Mouse (Mus musculus) T-helper 17 cell (primary cell): Measurements from ENCODE around the gene Tmem179b.
"Not testable (repeated sequence)": the region's sequence is repeated elsewhere in the genome, so short reads cannot be mapped to it uniquely, and the experiment has no call there.

Experiments used
- in situ Hi-C, 2 experiments: fragments of 300-600 bp; cut with MboI, MseI; formaldehyde crosslinking; loops; 1 replicate in 1 of 2; 2 replicates in 1 of 2; pipeline ENCODE4 v1.15.1; 2025; ENCODE audit warnings: high pct_unique_total_duplicates in 2 of 2

The Tmem179b gene

GRCm38 (mm10) chr19:8735389-8736159 is 38.7 kb downstream of the Tmem179b start, which contains the start of gene Wdr74:
Wdr74 (plus strand) TSS chr19:8735827.
- in situ Hi-C loops, result no loop called here

- in situ Hi-C loops, result no loop called here
Observed at GRCm38 (mm10) chr19:8734334-8734733, 39.9 kb downstream of the Tmem179b start.

GRCm38 (mm10) chr19:8728335-8729099 is 45.8 kb downstream of the Tmem179b start:
- in situ Hi-C loops, result not testable (repeated sequence)

- in situ Hi-C loops, result no loop called here
Observed at GRCm38 (mm10) chr19:8727495-8728114, 46.7 kb downstream of the Tmem179b start.

DNA sequence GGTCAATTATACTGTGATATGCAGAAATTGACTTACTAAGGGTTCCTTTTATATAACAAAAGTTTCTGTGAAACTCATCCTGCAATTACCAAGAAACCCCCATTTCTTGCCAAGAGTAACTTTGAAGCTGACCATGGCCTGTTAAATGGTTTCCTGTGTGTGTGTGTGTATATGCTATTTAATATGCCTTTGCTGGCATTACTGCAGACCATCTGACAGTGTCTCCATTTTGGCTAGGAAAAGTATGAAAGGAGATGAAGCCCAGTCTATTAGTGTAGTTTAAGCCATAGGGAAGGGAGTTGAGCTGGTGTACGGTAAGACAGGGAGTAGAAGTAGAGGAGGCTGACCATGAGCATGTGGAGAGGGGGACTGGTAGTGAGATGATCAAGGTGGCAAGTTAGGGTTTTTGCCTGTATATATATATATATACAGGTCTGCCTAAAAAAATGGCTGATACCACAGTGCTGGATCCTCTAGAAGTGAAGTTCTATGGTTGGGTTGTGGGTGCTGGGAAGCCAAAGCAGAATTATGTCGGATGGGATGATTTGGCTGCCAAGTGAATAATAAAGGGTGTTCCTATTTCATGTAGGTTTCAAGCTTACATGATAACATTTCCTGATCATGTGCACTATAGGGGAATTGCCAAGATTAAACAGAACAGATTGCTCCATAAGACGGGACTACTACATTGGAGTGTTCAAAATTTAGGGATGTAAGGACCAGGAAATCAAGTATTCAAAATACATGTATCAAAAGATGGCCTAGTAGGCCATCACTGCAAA is 47.5 kb downstream of the Tmem179b start:
- in situ Hi-C loops, result no loop called here

DNA sequence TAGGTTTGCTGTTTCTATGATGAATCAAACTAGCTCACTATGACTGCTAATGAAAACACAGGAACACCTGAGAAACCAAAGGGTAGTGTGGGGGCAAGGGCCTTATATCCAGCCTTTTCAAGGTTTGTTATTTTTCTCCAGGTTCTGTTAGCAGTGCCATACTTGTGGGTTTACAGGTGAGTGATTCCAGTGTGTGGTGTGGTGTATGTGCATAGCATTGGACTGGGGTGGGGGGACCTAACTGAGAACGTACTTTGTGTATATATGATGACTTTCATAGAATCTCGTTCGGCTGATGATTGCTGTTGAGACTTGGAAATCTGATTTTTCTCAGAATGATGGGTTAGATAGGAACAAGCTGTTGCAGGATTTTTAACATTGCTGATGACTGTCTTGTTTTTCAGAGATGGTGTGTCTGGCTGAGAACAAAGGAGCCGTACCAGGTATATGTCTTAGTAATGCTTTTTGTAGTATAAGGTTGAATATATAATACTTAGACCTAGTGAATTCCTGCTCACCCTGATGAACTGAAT is 49.1 kb downstream of the Tmem179b start:
- in situ Hi-C loops, result no loop called here

DNA sequence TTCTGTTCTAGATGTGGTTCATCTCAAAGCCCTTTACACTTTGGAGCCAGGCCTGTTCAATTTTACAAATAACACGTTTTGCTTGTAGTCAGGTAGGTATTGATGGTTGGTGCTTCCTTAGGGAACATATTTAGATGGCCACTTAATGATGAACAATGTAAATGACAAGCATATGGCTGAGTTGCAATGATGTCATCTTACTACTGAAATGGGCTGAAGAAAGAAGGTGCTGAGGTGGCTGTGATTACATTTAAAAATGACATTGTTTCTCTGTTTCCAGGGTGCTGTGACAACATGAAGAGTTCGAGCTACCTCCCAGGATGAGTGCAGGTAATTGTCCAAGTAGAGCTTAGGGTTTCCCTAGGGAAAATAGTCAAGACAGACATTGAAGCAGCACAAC is 49.9 kb downstream of the Tmem179b start:
- in situ Hi-C loops, result loop anchor here in 1 of 2 experiments (25.0 kb wide), 1 partner anchor 1237 kb away; the partner anchor contains the start of genes Atl3 and Rtn3

DNA sequence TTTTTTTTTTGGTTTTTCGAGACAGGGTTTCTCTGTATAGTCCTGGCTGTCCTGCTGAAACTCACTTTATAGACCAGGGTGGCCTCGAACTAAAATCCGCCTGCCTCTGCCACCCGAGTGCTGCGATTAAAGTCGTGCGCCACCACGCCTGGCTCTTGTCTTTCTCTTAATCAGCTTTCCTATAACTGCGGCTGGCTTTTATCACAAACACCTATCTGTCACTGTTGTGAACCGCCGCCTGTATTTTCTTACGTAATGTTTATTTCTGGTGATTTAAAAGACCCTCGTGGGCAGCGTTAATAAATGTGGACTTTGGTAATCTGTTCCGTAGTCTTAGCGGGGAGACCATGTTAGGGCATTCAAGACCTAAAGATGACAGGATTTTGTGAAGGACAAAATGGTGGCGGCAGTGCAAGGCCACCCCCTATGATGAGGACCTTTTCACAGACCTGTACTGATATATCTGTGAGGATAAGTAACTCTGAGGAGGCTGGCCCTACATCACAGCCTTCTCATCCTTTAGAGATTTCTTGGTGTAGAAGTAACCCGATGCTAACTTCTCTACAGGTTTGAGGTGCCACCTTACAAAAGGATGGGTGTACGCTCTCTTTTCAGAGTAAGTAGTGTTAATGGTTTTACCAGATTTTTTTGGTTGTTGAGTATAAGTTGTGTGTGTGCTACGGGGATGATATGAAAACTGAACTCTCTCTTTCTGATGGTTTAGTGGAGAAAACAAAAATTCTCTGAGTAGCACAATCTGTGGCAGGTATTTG is 50.5 kb downstream of the Tmem179b start:
- in situ Hi-C loops, result loop anchor here in 1 of 2 experiments (25.0 kb wide), 1 partner anchor 1236 kb away; the partner anchor contains the start of genes Atl3 and Rtn3

DNA sequence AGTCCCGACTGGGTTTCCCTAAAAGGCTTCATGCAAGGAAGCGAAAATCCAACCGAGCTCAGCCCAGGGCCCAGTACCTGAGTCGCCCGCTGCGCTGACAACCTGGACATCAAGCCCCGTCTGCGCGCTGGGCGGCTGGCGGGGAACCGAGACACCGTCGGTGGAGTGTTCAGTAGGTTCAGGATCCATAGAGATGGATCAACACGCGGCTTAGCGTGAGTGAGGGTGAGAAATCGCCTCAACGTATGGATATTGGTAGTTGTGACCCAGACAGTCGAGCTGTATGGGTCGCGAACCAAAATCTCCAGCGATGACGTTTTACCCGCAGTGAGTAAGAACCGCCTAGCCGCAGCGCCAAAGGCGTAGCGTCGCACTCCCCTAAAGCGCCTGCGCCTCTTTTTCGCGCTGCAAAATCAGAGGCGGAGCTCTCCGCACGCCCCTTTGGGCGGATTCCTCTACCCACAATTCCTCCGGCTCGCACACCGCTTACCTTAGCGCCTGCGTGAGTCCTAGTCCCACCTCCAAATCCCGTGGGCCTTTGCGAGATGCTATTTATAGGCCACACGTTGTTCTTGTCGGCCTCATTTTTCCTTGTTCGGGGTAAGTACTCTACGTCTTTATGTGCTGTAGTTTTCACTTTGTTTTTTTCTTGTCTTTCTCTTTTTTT is 51.2 kb downstream of the Tmem179b start, which contains the start of gene Slc3a2:
Gene Slc3a2, minus strand, starts transcription at position 463 of the 667 bp plus-strand sequence.
- in situ Hi-C loops, result loop anchor here in 1 of 2 experiments (25.0 kb wide), 1 partner anchor 1236 kb away; the partner anchor contains the start of genes Atl3 and Rtn3

DNA sequence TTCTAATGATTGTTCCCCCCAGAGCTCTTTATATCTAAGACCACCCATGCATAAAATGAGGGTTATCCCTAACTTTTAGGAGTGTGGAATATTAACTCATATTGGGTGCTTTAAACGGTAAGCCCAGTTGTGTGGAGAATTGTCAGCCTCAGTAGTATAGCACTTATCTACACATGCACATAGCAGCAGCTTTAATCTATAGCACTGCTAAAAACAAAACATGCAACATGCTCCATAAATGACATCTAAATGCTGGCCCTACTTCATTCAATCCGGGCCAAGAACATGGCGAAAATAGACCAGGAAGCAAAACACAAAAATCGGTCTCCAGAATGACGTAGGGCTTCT is 51.7 kb downstream of the Tmem179b start:
- in situ Hi-C loops, result loop anchor here in 1 of 2 experiments (25.0 kb wide), 1 partner anchor 1235 kb away; the partner anchor contains the start of genes Atl3 and Rtn3
